Mouse (Mus musculus) kidney, adult 2 months (tissue): ENCODE results near the gene Gjb3. TPM values are rescaled to one million over a fixed set of nuclear protein-coding genes. Genes with fewer than 3 reads are reported as not detected.

Experiments
- DNase-seq: peaks from one replicate; pipeline ENCODE4 v3.0.0; 2021
- H3K27ac ChIP-seq: fragments of 200-500 bp; 2 replicates; pipeline ENCODE4 v1.5.1; 2012; ENCODE audit warnings: low read depth, low read length, control low read depth, inconsistent platforms; ENCODE audit not compliant: insufficient read depth
- H3K27me3 ChIP-seq: fragments of 200-500 bp; replicated peaks from 2 replicates; pipeline ENCODE4 v1.6.1; 2012; ENCODE audit warnings: mild to moderate bottlenecking, moderate library complexity, low read length, inconsistent platforms; ENCODE audit not compliant: control insufficient read depth, insufficient read depth
- H3K36me3 ChIP-seq: fragments of 200-500 bp; 2 replicates; pipeline ENCODE4 v1.6.1; 2012; ENCODE audit warnings: mild to moderate bottlenecking, moderate library complexity, low read length, inconsistent platforms; ENCODE audit not compliant: control insufficient read depth, insufficient read depth
- H3K4me1 ChIP-seq: fragments of 200-500 bp; 2 replicates; pipeline ENCODE4 v1.6.1; 2011; ENCODE audit warnings: low read length; ENCODE audit not compliant: control insufficient read depth, insufficient read depth
- H3K4me3 ChIP-seq: fragments of 200-500 bp; 2 replicates; pipeline ENCODE4 v1.5.1; 2011; ENCODE audit warnings: mild to moderate bottlenecking, low read depth, low read length, control low read depth; ENCODE audit not compliant: insufficient read depth
- CTCF ChIP-seq: fragments of 200-500 bp; conservative IDR thresholded peaks from 2 replicates; pipeline ENCODE4 v1.5.1; 2011; ENCODE audit warnings: low read depth, mild to moderate bottlenecking, control low read depth, low read length, moderate library complexity, mixed read lengths; ENCODE audit not compliant: insufficient read depth, insufficient read length
- POLR2A ChIP-seq: fragments of 200-500 bp; IDR thresholded peaks from one replicate; pipeline ENCODE4 v1.6.1; 2011; ENCODE audit warnings: low read depth, low read length, control low read depth
- WGBS: fragments of 180-500 bp; shearing (Covaris S2); methylation state at CpG from one replicate; pipeline ENCODE4 v1.1.7; 2018; 5-methylcytosine and 5-hydroxymethylcytosine counted together
- polyA plus RNA-seq: library from polyadenylated mRNA; depleted of rRNA; stranded (reverse); fragments of >200 nt; gene quantifications from 2 replicates; pipeline ENCODE4 v1.2.3, GENCODE M21; 2012

Gene Gjb3
- polyA plus RNA-seq, 1 experiment, result 0.44 TPM

DNA sequence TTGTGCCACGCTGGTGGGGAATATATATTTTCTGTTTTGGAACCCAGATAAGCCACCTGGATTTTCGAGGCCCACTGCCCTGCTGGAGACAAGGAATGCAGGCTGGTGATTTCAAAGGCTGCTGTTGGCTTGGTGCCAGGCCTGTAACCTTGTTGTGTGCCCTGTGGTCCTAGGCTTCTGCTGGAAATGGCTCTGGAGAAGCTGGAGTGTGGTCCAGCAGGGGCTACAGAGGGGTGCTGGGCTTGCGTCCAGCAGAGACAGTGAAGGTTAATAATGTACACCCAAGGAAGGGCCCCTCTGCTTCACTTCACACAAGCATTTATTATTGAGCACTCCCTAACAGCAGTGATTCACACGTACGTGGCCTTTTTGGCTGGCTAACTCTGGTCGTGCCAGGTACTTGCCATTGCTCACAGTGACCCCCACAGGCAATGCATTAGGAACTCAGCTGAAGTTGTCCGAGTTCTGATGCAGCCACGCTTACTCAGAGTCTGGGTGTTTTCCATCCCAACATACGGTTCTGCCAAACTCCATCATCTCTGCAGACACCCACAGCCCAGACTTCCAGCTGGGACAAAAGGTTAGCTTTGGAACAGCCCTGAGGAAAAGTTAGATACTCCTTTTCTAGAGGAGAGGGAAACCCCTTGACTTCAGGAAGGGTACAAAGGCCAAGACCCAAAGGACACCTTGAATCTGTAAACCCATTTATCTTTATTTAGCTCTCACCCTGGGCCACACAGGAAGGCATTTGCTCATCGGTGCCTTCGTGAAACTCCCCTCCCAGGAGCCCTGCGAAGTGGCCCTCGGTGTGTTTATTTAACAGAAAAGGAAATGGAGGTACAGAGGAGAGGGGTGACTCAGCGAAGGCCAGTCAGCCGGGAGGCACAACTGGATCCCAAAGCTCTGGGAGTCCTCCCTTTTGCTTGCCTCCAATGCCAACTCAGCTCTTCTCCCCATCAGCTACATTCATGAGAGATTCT, 24.2 kb upstream of the Gjb3 start:
- TF ChIP-seq POLR2A, result no peak
- no peak for TF ChIP-seq CTCF
- Histone ChIP-seq H3K27me3 (no peaks in the 10 kb centered on the region), H3K36me3 (no peaks in the 10 kb centered on the region), H3K4me1 (no peaks in the 10 kb centered on the region), H3K4me3 (no peak overlapping the region), H3K27ac (no peak overlapping the region)
- peak; percentile 22 for DNase-seq
- WGBS, result 37% methylated on average over 15 of the region's 15 CpGs

DNA sequence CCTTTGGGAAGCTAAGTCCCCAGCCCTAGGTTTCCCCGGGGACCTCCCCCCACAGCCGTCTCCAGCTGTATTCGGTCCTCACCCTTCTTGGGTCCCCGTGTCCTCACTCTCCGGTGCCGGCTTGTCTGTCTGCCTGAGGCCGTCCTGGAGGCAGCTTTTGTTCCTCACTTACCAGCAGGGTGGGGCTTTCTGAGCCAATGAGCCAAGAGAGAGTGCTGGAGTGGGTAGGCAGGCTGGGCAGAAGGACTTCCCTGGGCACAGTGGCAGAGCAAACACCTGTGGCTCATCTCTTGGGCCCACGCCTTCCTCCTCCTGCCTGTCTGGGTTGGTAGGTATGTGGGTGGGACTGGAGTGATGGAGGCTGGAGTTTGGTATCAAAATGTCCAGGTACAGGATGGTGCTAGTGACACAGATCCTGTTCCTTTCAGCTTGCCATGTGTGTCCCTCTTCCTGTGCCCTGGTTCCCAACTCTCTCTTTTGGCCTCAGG, 23.4 kb upstream of the Gjb3 start, which contains the start of gene Gjb4:
Gene Gjb4 (minus strand): TSS at position 131 of the 488 bp plus-strand sequence.
- H3K27ac ChIP-seq, result no peak within 1 kb of the TSS
- 53% methylated on average over 8 of the region's 8 CpGs for WGBS

DNA sequence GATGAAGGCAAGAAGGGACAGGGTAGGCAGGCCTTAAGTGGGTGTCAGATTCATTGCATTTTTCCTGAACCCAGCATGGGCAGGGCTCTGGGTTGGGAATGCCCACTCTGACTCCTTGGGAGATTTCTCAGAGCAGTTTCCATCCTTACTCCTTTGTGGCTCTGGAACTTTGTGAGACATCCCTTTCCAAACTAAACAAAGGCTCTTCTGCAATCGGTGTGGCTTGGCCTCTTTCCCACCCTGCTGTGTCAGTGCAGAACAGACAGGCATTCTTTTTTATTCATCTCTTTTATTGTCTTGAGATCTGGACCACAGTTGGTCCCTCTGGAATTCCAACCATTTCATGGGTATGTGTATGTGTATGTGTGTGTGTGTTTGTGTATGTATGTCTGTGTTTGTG, 21.9 kb upstream of the Gjb3 start:
- H3K27me3 ChIP-seq, result no peaks in the 10 kb centered on the region
- no peak for TF ChIP-seq CTCF
- no peak for TF ChIP-seq POLR2A

More for the DNA sequence above, 23.4 kb upstream of the Gjb3 start, which contains the start of gene Gjb4:
- TF ChIP-seq POLR2A (no peak), CTCF (no peak)
- H3K36me3 ChIP-seq, result no peaks in the 10 kb centered on the region
- no peak within 1 kb of the TSS for H3K4me3 ChIP-seq
- no peaks in the 10 kb centered on the region for H3K4me1 ChIP-seq
- H3K27me3 ChIP-seq, result no peaks in the 10 kb centered on the region
- no peak for DNase-seq

DNA sequence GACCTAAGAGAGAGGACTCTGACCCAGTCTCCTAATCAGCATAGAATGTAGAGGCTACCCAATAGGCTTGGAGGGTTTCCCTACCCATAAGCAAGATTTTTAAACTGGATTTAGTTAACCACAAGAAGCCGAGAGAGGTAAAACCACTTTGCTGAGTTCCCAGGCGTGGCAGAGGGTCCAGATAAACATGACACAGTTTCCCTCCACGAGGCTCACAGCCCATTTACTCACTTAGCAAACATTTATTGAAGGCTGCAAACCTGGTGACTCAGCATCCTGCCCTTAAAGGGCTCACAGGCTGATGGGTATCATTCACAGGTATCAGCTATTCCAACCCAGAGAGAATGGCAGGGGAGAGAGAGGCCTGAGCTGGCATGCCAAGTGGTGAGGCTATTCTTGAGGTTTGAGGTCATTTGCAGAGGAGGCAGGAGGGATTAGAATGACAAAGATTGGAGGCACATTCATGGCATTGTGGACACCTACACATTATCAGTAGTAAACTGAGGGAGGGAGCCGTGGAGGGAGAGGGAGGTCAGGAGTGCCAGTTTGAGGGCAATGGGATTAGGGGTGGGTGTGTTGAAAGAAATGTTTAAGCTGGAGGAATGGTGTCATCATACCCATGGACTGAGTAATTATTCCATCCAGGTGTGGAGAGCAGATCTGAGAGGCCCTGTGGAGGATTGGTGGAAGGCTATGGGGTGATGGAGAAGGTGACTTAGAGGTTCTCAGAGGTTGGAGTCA, 19.1 kb upstream of the Gjb3 start:
- Histone ChIP-seq H3K27ac (no peak overlapping the region), H3K36me3 (no peaks in the 10 kb centered on the region), H3K4me3 (no peak overlapping the region), H3K4me1 (no peaks in the 10 kb centered on the region), H3K27me3 (no peaks in the 10 kb centered on the region)
- WGBS, result 59% methylated on average over 4 of the region's 4 CpGs
- no peak for TF ChIP-seq POLR2A
- TF ChIP-seq CTCF, result no peak
- no peak for DNase-seq

More for the DNA sequence above, 21.9 kb upstream of the Gjb3 start:
- Histone ChIP-seq H3K27ac (no peak overlapping the region), H3K36me3 (no peaks in the 10 kb centered on the region), H3K4me1 (no peaks in the 10 kb centered on the region), H3K4me3 (no peak overlapping the region)
- DNase-seq, result no peak
- WGBS, result 53% methylated on average over 1 of the region's 1 CpGs

- 82% methylated on average over 5 of the region's 5 CpGs for WGBS
- Histone ChIP-seq H3K27ac (no peak overlapping the region), H3K27me3 (no peaks in the 10 kb centered on the region), H3K4me1 (no peaks in the 10 kb centered on the region), H3K4me3 (no peak overlapping the region), H3K36me3 (no peaks in the 10 kb centered on the region)
- no peak for DNase-seq
- no peak for TF ChIP-seq POLR2A
- TF ChIP-seq CTCF, result no peak
These were observed 14.4 kb upstream of the Gjb3 start for GRCm38 (mm10) chr4:127345000-127345399.

DNA sequence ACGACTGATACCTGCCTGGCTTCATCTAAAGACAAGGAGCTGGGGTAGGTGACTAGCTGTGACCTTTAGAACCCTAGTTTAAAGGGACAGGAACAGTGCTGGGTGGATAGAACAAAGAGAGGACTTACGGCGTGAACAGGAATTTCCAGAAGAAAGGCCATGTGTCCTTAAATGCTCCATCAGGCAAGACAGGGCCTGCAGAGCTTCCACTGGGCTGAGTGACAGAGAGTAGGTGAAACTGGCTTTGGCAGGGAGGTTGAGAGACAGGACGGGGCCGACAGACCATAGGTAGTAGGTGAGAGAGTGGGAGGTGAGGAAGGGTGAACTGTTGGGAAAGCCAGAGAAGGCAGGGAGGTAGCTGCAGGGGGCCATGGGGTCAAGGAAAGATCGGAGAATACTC, 10.7 kb upstream of the Gjb3 start:
- Histone ChIP-seq H3K4me1 (no peaks in the 10 kb centered on the region), H3K4me3 (no peak overlapping the region), H3K27me3 (no peaks in the 10 kb centered on the region), H3K27ac (no peak overlapping the region), H3K36me3 (no peaks in the 10 kb centered on the region)
- WGBS, result 51% methylated on average over 6 of the region's 6 CpGs
- TF ChIP-seq POLR2A (no peak), CTCF (no peak)
- DNase-seq, result no peak

- no peaks in the 10 kb centered on the region for H3K36me3 ChIP-seq
- no peak overlapping the region for H3K4me3 ChIP-seq
- no peak overlapping the region for H3K27ac ChIP-seq
- no peak for TF ChIP-seq CTCF
- no peak for TF ChIP-seq POLR2A
- no peak for DNase-seq
- WGBS, result 85% methylated on average over 5 of the region's 5 CpGs
- H3K4me1 ChIP-seq, result no peaks in the 10 kb centered on the region
- H3K27me3 ChIP-seq, result no peaks in the 10 kb centered on the region
These were observed 7.0 kb upstream of the Gjb3 start for GRCm38 (mm10) chr4:127337668-127338067.
